Mouse (Mus musculus) liver, adult 2 months (tissue): ENCODE data around the gene Map1s.

Experiments
- CTCF ChIP-seq: fragments of 200-500 bp; IDR thresholded peaks from 2 replicates; pipeline ENCODE4 v1.5.1; 2011; ENCODE audit warnings: low read depth, low read length, control low read depth
- POLR2A ChIP-seq: fragments of 200-500 bp; IDR thresholded peaks from 2 replicates; pipeline ENCODE4 v1.6.1; 2011; ENCODE audit warnings: low read length, control low read depth; ENCODE audit not compliant: insufficient read depth; ENCODE audit errors: extremely low read depth

DNA sequence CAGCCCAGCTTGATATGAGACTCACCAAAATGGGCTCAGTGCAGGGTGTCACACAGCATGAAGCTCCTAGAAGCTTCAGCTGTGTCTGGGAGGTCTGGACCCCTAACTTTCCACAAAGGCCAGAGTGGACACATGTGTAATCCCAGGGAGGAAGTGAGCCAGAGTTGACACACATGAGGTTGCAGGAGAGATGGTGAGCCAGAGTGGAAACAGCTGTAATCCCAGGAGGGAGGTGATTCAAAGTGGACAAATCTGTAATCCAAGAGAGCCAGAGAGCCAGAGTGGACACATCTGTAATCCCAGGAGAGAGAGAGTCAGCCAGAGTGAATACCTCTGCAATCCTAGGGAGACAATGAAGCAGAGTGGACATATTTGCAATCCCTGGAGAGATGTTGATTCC, 59.1 kb downstream of the Map1s start:
- TF ChIP-seq CTCF (no peak), POLR2A (no peak)
